Mouse (Mus musculus): Measurements from ENCODE around the gene Plcxd2. TPM values are rescaled to one million over a fixed set of nuclear protein-coding genes. Genes with fewer than 3 reads are reported as not detected.

The Plcxd2 gene
- polyA plus RNA-seq, 2 experiments, result 1.8 to 2.6 TPM

DNA sequence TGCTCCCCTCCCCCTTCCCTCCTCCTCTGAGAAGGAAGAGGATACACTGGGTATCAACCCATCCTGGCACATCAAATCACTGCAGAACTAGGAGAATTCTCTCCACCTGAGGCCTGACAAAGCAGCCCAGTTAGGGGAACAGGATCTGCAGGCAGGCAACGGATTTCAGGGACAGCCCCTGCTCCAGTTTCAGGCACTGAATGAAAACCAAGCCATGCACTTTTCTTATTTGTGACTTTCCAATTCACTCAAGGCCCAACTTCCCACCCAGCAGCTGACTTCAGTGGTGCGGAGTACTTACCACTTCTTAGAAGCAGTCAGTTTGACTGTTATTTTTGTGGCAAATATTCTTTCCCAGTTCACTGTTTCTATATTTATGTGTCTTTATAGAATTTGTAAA lies 69.3 kb downstream of the Plcxd2 start:
- Histone ChIP-seq H3K9ac (ENCODE audit: low read depth, low read length, severe bottlenecking) (no peak overlapping the region), H3K4me3 (replicated peaks; ENCODE audit: low read length) (no peak overlapping the region), H3K27ac (replicated peaks; ENCODE audit: low read depth, low read length) (no peak overlapping the region), H3K4me2 (replicated peaks; ENCODE audit: low read depth, low read length, severe bottlenecking) (no peak overlapping the region), H3K9me3 (ENCODE audit: control insufficient read depth, low read length) (no peaks in the 10 kb centered on the region), H3K36me3 (ENCODE audit: control insufficient read depth, insufficient read depth, low read length) (no peaks in the 10 kb centered on the region), H3K27me3 (ENCODE audit: control insufficient read depth, insufficient read depth, low read length) (no peaks in the 10 kb centered on the region), H3K4me1 (ENCODE audit: control insufficient read depth, insufficient read depth, low read length) (peaks cover 15% of the 10 kb centered on the region)
- DNase-seq (ENCODE audit: low spot score) (no peak), ATAC-seq (ENCODE audit: low FRiP score, low read depth) (no peak)
- 59% methylated on average over 2 of the region's 2 CpGs for WGBS
- TF ChIP-seq POLR2A (IDR thresholded peaks at IDR 0.05; ENCODE audit: borderline replicate concordance, extremely low read depth, insufficient read depth, insufficient read length), result no peak

DNA sequence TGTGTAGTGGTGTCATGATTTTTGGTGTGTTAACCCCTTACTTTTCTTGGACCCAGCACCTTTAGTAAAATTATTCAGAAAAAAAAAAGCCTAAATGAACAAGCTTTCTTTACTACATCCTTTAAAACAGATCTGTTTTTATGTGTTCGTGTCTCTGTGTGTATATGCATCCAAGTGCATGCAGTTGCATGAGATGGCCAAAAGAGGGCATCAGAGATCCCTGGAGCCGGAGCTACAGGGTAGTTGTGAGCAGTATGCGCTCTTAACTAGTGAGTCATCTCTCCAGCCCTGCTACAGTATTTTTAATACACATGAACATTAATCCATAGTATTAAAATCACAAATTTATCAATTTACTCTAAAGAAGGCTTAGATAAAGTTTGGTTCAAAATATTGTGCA lies 70.6 kb downstream of the Plcxd2 start:
- H3K4me2 ChIP-seq (replicated peaks; ENCODE audit: low read depth, low read length, severe bottlenecking), result no peak overlapping the region
- no peaks in the 10 kb centered on the region for H3K27me3 ChIP-seq (ENCODE audit: control insufficient read depth, insufficient read depth, low read length)
- ATAC-seq (ENCODE audit: low FRiP score, low read depth) (no peak), DNase-seq (ENCODE audit: low spot score) (no peak)
- H3K9ac ChIP-seq (ENCODE audit: low read depth, low read length, severe bottlenecking), result no peak overlapping the region
- 95% methylated on average over 3 of the region's 3 CpGs for WGBS
- peaks cover 24% of the 10 kb centered on the region for H3K4me1 ChIP-seq (ENCODE audit: control insufficient read depth, insufficient read depth, low read length)
- TF ChIP-seq POLR2A (IDR thresholded peaks at IDR 0.05; ENCODE audit: borderline replicate concordance, extremely low read depth, insufficient read depth, insufficient read length), result no peak
- H3K27ac ChIP-seq (replicated peaks; ENCODE audit: low read depth, low read length), result no peak overlapping the region
- H3K9me3 ChIP-seq (ENCODE audit: control insufficient read depth, low read length), result no peaks in the 10 kb centered on the region
- H3K4me3 ChIP-seq (replicated peaks; ENCODE audit: low read length), result no peak overlapping the region
- no peaks in the 10 kb centered on the region for H3K36me3 ChIP-seq (ENCODE audit: control insufficient read depth, insufficient read depth, low read length)

DNA sequence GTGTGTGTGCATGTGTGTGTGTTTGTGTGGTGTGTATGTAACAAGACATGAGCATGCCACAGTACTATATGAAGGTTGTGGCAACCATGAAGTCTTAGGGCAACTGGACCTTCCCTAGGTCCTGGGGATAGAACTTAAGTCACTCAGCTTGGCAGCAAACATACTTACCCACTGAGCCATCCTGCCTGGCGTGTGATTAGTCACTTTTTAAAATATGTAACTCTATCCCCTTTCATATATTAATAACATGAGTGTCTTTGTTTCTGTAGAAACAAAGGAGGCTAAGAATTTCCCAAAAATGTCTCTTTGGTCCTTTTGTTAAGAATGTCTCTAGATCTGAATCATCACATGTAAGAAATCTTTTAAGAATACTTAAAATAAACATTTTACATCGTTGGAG lies 72.6 kb downstream of the Plcxd2 start:
- no peak for ATAC-seq (ENCODE audit: low FRiP score, low read depth)
- Histone ChIP-seq H3K27ac (replicated peaks; ENCODE audit: low read depth, low read length) (no peak overlapping the region), H3K4me1 (ENCODE audit: control insufficient read depth, insufficient read depth, low read length) (peaks cover 28% of the 10 kb centered on the region), H3K4me2 (replicated peaks; ENCODE audit: low read depth, low read length, severe bottlenecking) (no peak overlapping the region), H3K36me3 (ENCODE audit: control insufficient read depth, insufficient read depth, low read length) (no peaks in the 10 kb centered on the region), H3K9me3 (ENCODE audit: control insufficient read depth, low read length) (no peaks in the 10 kb centered on the region), H3K9ac (ENCODE audit: low read depth, low read length, severe bottlenecking) (no peak overlapping the region), H3K4me3 (replicated peaks; ENCODE audit: low read length) (no peak overlapping the region), H3K27me3 (ENCODE audit: control insufficient read depth, insufficient read depth, low read length) (no peaks in the 10 kb centered on the region)
- DNase-seq (ENCODE audit: low spot score), result no peak
- TF ChIP-seq POLR2A (IDR thresholded peaks at IDR 0.05; ENCODE audit: borderline replicate concordance, extremely low read depth, insufficient read depth, insufficient read length), result no peak
- WGBS, result 60% methylated on average over 2 of the region's 2 CpGs

DNA sequence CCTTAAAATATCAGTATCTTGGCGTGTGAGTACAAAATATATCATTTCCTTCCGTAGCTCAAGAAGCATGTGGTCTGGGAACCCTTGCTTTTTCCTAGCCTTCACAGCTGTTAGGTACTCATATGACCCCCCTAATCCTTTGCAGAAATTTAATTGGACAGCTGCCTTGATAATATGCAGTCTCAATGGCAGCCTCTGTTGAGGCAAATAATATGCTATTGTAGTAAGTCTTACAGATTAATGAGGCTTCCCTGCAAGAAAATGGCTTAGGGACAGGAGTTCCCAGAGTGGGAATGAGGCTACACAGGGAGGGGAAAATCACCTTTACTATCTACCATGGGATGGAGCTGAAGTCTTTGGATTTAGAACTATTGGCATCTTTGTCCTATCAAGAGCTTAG lies 73.5 kb downstream of the Plcxd2 start:
- 21% methylated on average over 2 of the region's 2 CpGs for WGBS
- ATAC-seq (ENCODE audit: low FRiP score, low read depth) (peak; percentile 81), DNase-seq (ENCODE audit: low spot score) (peak; percentile 76)
- Histone ChIP-seq H3K4me1 (ENCODE audit: control insufficient read depth, insufficient read depth, low read length) (peaks cover 28% of the 10 kb centered on the region), H3K9me3 (ENCODE audit: control insufficient read depth, low read length) (no peaks in the 10 kb centered on the region), H3K27me3 (ENCODE audit: control insufficient read depth, insufficient read depth, low read length) (no peaks in the 10 kb centered on the region), H3K36me3 (ENCODE audit: control insufficient read depth, insufficient read depth, low read length) (no peaks in the 10 kb centered on the region), H3K9ac (ENCODE audit: low read depth, low read length, severe bottlenecking) (no peak overlapping the region), H3K4me2 (replicated peaks; ENCODE audit: low read depth, low read length, severe bottlenecking) (no peak overlapping the region), H3K27ac (replicated peaks; ENCODE audit: low read depth, low read length) (0 out of 2 replicates have a peak overlapping the region, but pooled peaks have one; percentile 6), H3K4me3 (replicated peaks; ENCODE audit: low read length) (no peak overlapping the region)
- TF ChIP-seq POLR2A (IDR thresholded peaks at IDR 0.05; ENCODE audit: borderline replicate concordance, extremely low read depth, insufficient read depth, insufficient read length), result no peak

DNA sequence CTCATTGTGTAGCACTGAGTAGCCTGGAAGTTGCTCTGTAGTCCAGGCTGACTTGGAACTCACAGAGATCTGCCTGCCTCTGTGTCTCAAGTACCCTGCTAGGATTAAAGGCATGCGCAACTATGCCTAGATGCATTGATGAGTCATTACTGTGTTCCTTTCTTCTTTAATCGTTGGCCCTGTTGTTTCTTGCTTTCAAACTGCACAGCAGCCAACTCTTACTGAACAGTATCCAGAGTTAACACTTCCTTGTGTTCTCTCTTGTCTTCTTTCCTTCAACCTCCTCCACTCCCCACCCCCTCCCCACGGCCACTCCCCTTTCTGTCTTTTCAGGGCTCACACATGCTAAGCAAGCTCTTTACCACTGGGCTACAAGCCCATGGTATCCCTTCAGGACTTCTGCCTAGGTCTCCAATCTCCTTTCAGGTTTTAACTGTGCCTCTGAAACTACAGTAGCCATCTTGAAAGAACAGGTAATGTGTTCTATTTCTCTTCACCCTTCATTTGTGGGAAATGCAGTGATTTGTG lies 74.0 kb downstream of the Plcxd2 start:
- no peak overlapping the region for H3K4me2 ChIP-seq (replicated peaks; ENCODE audit: low read depth, low read length, severe bottlenecking)
- H3K9ac ChIP-seq (ENCODE audit: low read depth, low read length, severe bottlenecking), result no peak overlapping the region
- DNase-seq (ENCODE audit: low spot score) (no peak), ATAC-seq (ENCODE audit: low FRiP score, low read depth) (peak; percentile 72)
- peak overlapping the region; percentile 70 for H3K27ac ChIP-seq (replicated peaks; ENCODE audit: low read depth, low read length)
- no peaks in the 10 kb centered on the region for H3K36me3 ChIP-seq (ENCODE audit: control insufficient read depth, insufficient read depth, low read length)
- 76% methylated on average over 3 of the region's 3 CpGs for WGBS
- no peak overlapping the region for H3K4me3 ChIP-seq (replicated peaks; ENCODE audit: low read length)
- H3K4me1 ChIP-seq (ENCODE audit: control insufficient read depth, insufficient read depth, low read length), result peaks cover 28% of the 10 kb centered on the region
- no peaks in the 10 kb centered on the region for H3K9me3 ChIP-seq (ENCODE audit: control insufficient read depth, low read length)
- TF ChIP-seq POLR2A (IDR thresholded peaks at IDR 0.05; ENCODE audit: borderline replicate concordance, extremely low read depth, insufficient read depth, insufficient read length), result no peak
- H3K27me3 ChIP-seq (ENCODE audit: control insufficient read depth, insufficient read depth, low read length), result no peaks in the 10 kb centered on the region
